In the genomic region with DNA sequence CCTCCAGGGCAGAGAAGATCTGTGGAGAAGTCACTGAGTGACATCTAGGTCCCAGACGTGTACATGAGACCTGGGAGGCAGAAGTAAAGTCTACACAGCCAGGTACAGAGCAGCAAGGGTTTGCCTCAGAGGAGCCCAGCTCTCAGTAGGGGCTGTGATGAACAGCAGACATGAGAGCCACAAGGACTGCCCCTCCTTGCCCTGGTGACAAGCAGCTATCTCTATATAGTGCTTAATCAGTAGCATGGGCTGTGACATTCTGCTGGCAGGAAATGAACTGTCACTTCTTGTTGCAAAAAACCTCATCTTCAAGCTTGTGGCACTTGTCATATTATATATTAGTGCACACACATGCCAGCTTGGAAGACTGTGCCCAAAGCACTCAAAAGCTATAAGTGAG, we compare ENCODE assay signal across 15 mouse cellular contexts.
"Had no signal": no experiment of that assay in that cellular context is flagged by ENCODE, and none has a peak within 500 bp of the region (broad histone marks: within the 10 kb centered on the region; RNA-seq: fewer than 3 reads in every experiment).

No protein-coding gene starts in this region.

- DNase-seq: kidney, adult 9 months; kidney, postnatal 36 days; layer of hippocampus, adult 9-11 months; liver; liver, embryonic 13.5 days; liver, postnatal 0 days; lung, postnatal 14 days; thymus, postnatal 4 days had no signal

- H3K27ac ChIP-seq: kidney, postnatal 0 days; limb, embryonic 12.5 days; liver, embryonic 13.5 days; lung, embryonic 15.5 days; macrophage; midbrain, embryonic 12.5 days; stomach, postnatal 0 days had no signal

- H3K4me2 ChIP-seq: limb, embryonic 12.5 days; liver, embryonic 13.5 days; lung, embryonic 15.5 days; midbrain, embryonic 12.5 days had no signal

- H3K36me3 ChIP-seq: liver, embryonic 13.5 days had no signal

- H3K9me3 ChIP-seq: limb, embryonic 12.5 days; liver, embryonic 13.5 days; lung, embryonic 15.5 days; midbrain, embryonic 12.5 days had no signal

- H3K9ac ChIP-seq: limb, embryonic 12.5 days; liver, embryonic 13.5 days; liver, postnatal 0 days; lung, embryonic 15.5 days; midbrain, embryonic 12.5 days had no signal

- H3K4me1 ChIP-seq: liver, embryonic 13.5 days; midbrain, embryonic 12.5 days had no signal

- H3K4me3 ChIP-seq: limb, embryonic 12.5 days; liver, embryonic 13.5 days; lung, embryonic 15.5 days; midbrain, embryonic 12.5 days had no signal

- H3K27me3 ChIP-seq: limb, embryonic 12.5 days; liver, embryonic 13.5 days; lung, embryonic 15.5 days; midbrain, embryonic 12.5 days had no signal

- ATAC-seq: intestine, postnatal 0 days; liver, postnatal 0 days had no signal
